Mouse (Mus musculus): Measurements from ENCODE around the gene Psen1.

DNA sequence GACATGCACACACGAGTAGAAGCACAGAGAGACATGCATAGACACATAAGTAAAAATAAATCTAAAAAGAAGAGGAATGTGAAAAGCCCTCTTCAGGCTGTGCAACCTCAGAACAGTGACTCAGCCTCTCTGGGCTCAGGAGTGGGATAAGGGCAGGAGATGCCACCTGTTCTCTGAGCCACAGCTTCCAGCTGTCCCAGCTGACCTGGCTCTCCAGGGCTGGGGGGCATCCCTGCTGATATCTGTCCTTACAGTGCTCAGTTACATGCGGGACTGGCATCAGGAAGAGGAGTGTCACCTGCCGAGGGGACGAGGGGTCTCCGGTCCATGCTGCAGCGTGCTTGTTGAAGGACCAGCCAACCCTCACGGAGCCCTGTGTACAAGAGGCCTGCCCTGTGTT is 88.8 kb downstream of the Psen1 start:
- TF ChIP-seq CTCF (IDR thresholded peaks at IDR 0.05; ENCODE audit: extremely low read depth, insufficient read depth, insufficient read length, insufficient replicate concordance) (no peak), POLR2A (IDR thresholded peaks at IDR 0.05; ENCODE audit: low read depth, low read length) (no peak)

All from spleen, adult 2 months (tissue).